ENCODE assay signal across 8 mouse cellular contexts in the genomic region with DNA sequence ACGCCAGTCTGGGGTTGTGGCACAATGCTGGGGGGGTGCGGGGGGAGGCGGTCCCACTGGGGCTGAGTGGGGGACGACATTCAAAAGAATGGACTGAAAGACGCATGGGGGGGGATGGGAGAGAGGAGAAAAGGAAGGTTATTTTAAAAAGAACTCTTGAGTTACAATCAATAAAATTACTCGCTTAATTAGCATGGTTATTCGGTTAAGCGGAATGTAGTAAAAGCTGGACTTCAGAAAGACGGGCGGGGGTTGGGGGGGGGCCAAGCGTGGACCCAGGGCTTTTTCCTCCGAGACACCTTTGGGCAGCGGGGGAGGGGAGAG. TPM values are rescaled to one million over a fixed set of nuclear protein-coding genes. Genes with fewer than 3 reads are reported as not detected.
DNase-seq lines count a peak whose midpoint lies in the region; ATAC-seq lines count a peak whose summit lies in the region.

No protein-coding gene starts in this region.

- H3K4me2 ChIP-seq in lung, embryonic 15.5 days: peak overlapping the region; percentile 92
- peak overlapping the region; percentile 84 for H3K4me2 ChIP-seq in neural tube, embryonic 14.5 days (ENCODE audit: low read depth, low read length)

- DNase-seq in lung, postnatal 25 days (ENCODE audit: low spot score): no peak
- DNase-seq in forebrain, embryonic 10.5 days (ENCODE audit: extremely low spot score, low spot score): no peak
- DNase-seq in limb, embryonic 10.5 days (ENCODE audit: low spot score): no peak
- DNase-seq in adrenal gland, postnatal 36 days: no peak
- no peak for DNase-seq in cerebellum, postnatal 4 days (ENCODE audit: low spot score in 2 of 2)
- no peak for DNase-seq in gastrocnemius, postnatal 25 days

- H3K9ac ChIP-seq in lung, embryonic 15.5 days: peak overlapping the region; percentile 92
- H3K9ac ChIP-seq in neural tube, embryonic 14.5 days (replicated peaks; ENCODE audit: low read depth, low read length): peak overlapping the region; percentile 98

- no peaks in the 10 kb centered on the region for H3K36me3 ChIP-seq in lung, embryonic 15.5 days
- peaks cover 17% of the 10 kb centered on the region for H3K36me3 ChIP-seq in forebrain, embryonic 10.5 days (replicated peaks)
- H3K36me3 ChIP-seq in limb, embryonic 10.5 days: peaks cover 14% of the 10 kb centered on the region
- no peaks in the 10 kb centered on the region for H3K36me3 ChIP-seq in neural tube, embryonic 14.5 days (ENCODE audit: control insufficient read depth, insufficient read depth, low read length)

- H3K4me1 ChIP-seq in lung, embryonic 15.5 days: peaks cover 36% of the 10 kb centered on the region
- H3K4me1 ChIP-seq in forebrain, embryonic 10.5 days: peaks cover 67% of the 10 kb centered on the region
- peaks cover 59% of the 10 kb centered on the region for H3K4me1 ChIP-seq in limb, embryonic 10.5 days
- H3K4me1 ChIP-seq in neural tube, embryonic 14.5 days (ENCODE audit: control insufficient read depth, insufficient read depth, low read length): peaks cover 39% of the 10 kb centered on the region

- ATAC-seq in lung, embryonic 15.5 days (ENCODE audit: borderline replicate concordance, extremely low read depth, low FRiP score, low TSS enrichment): no peak
- no peak for ATAC-seq in neural tube, embryonic 14.5 days (ENCODE audit: low read depth)

- under 1% methylated on average over 13 of the region's 13 CpGs for WGBS in lung, embryonic 15.5 days
- WGBS in forebrain, embryonic 10.5 days: 1% methylated on average over 13 of the region's 13 CpGs
- under 1% methylated on average over 13 of the region's 13 CpGs for WGBS in limb, embryonic 10.5 days
- WGBS in neural tube, embryonic 14.5 days: 2% methylated on average over 13 of the region's 13 CpGs

- no peaks in the 10 kb centered on the region for H3K9me3 ChIP-seq in lung, embryonic 15.5 days
- H3K9me3 ChIP-seq in forebrain, embryonic 10.5 days: no peaks in the 10 kb centered on the region
- no peaks in the 10 kb centered on the region for H3K9me3 ChIP-seq in limb, embryonic 10.5 days (replicated peaks)
- no peaks in the 10 kb centered on the region for H3K9me3 ChIP-seq in neural tube, embryonic 14.5 days (ENCODE audit: control insufficient read depth, low read length)

- peak overlapping the region; percentile 62 for H3K4me3 ChIP-seq in lung, embryonic 15.5 days
- peak overlapping the region; percentile 96 for H3K4me3 ChIP-seq in forebrain, embryonic 10.5 days
- H3K4me3 ChIP-seq in limb, embryonic 10.5 days: peak overlapping the region; percentile 96
- peak overlapping the region; percentile 96 for H3K4me3 ChIP-seq in neural tube, embryonic 14.5 days (ENCODE audit: low read depth, low read length)

- no peaks in the 10 kb centered on the region for H3K27me3 ChIP-seq in lung, embryonic 15.5 days
- peaks cover 4% of the 10 kb centered on the region; the same call in 1 of the 2 replicates for H3K27me3 ChIP-seq in forebrain, embryonic 10.5 days (ENCODE audit: poor library complexity, severe bottlenecking)
- no peaks in the 10 kb centered on the region for H3K27me3 ChIP-seq in limb, embryonic 10.5 days (ENCODE audit: low read depth, poor library complexity, severe bottlenecking)
- H3K27me3 ChIP-seq in neural tube, embryonic 14.5 days (ENCODE audit: control insufficient read depth, insufficient read depth, low read length): no peaks in the 10 kb centered on the region

- peak overlapping the region; percentile 78 for H3K27ac ChIP-seq in lung, embryonic 15.5 days
- peak overlapping the region; percentile 100 for H3K27ac ChIP-seq in forebrain, embryonic 10.5 days
- H3K27ac ChIP-seq in limb, embryonic 10.5 days: peak overlapping the region; percentile 99
- peak overlapping the region; percentile 99 for H3K27ac ChIP-seq in neural tube, embryonic 14.5 days (ENCODE audit: low read depth, low read length)

RNA-seq across cellular contexts. Expression of a gene that starts 3.3 kb away (rescaled TPM):
- polyA plus RNA-seq in lung, embryonic 15.5 days (2015; fragmentation: Nextera tagmentation; extraction: Ambion mirVana): 8.7 and 9.2 TPM in 2 replicates
- polyA plus RNA-seq in forebrain, embryonic 10.5 days (2016; fragmentation: Nextera tagmentation; extraction: Ambion mirVana): 13.7 and 16.1 TPM in 2 replicates
- polyA plus RNA-seq in limb, embryonic 10.5 days (2016; fragmentation: Nextera tagmentation; extraction: Ambion mirVana): 19.9 and 20.3 TPM in 2 replicates
- polyA plus RNA-seq in neural tube, embryonic 14.5 days (2014; fragmentation: Nextera tagmentation; extraction: Ambion mirVana): 17.0 and 20.8 TPM in 2 replicates
- 10 to 100 TPM; 17.5 TPM for total RNA-seq in adrenal gland, postnatal 36 days (2021)
- total RNA-seq in gastrocnemius, postnatal 25 days (2021): 1 to 10 TPM; 3.2 to 4.7 TPM
